Mouse (Mus musculus): ENCODE measurements around the gene Mon1b.

DNA sequence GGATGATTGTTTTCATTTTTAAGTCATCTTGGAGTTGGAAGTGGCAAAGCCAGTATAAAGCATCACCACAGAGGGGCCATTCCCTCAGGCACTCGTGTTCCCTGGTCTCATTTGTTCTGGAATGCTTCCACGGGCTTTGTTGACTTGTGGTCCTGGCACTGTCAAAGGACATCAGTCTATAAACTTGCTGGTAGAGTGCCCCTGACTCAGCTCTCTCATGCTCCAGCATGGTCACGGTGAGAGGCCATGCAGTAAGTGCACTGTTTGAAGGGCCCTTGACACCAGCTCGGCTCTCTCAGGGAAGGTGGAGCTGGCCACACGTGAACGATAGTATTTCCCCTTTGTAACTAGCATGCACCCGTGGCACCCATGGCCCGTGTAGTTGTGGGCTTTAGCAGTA is 5.0 kb downstream of the Mon1b start:
- no peak for TF ChIP-seq POLR2A (IDR thresholded peaks at IDR 0.05; ENCODE audit: low read depth, low read length)
- no peak for TF ChIP-seq CTCF (conservative IDR thresholded peaks at IDR 0.05; ENCODE audit: insufficient read depth, insufficient read length, low read depth, low read length)
